Mouse (Mus musculus) WW6 (cell line): Measurements from ENCODE around the gene Pinlyp.
A peak's percentile ranks its signal among the peaks of the same experiment; 100 is the strongest.

Experiments
- DNase-seq: peaks from one replicate; pipeline ENCODE4 v3.0.0-alpha.2; 2013; ENCODE audit warnings: low read depth, low spot score

The Pinlyp gene

GRCm38 (mm10) chr7:24546068-24546614 lies at the start of gene Pinlyp, which contains the start of gene Xrcc1:
Pinlyp (minus strand) TSS chr7:24546118.
Xrcc1 (plus strand) TSS chr7:24546289.
- DNase-seq, result no peak

- no peak for DNase-seq
These were observed 49.5 kb upstream of the Pinlyp start for GRCm38 (mm10) chr7:24595464-24595863.

- DNase-seq, result no peak
These were observed 48.4 kb upstream of the Pinlyp start for GRCm38 (mm10) chr7:24594309-24594803.

- DNase-seq, result no peak
These were observed 47.8 kb upstream of the Pinlyp start for GRCm38 (mm10) chr7:24593621-24594308.

- DNase-seq, result no peak
These were observed 46.9 kb upstream of the Pinlyp start for GRCm38 (mm10) chr7:24592781-24593180.

- DNase-seq, result no peak
These were observed 46.2 kb upstream of the Pinlyp start for GRCm38 (mm10) chr7:24592163-24592562.

- DNase-seq, result no peak
These were observed 45.8 kb upstream of the Pinlyp start for GRCm38 (mm10) chr7:24591735-24592134.

GRCm38 (mm10) chr7:24588336-24588735 lies 42.4 kb upstream of the Pinlyp start:
- DNase-seq, result no peak

- no peak for DNase-seq
These were observed 41.6 kb upstream of the Pinlyp start, which contains the start of the genes Ethe1 and Zfp575 for GRCm38 (mm10) chr7:24587330-24588105. Ethe1 (plus strand) TSS chr7:24587543. Zfp575 (minus strand) TSS chr7:24587641.

- DNase-seq, result no peak
These were observed 40.9 kb upstream of the Pinlyp start for GRCm38 (mm10) chr7:24586828-24587227.

GRCm38 (mm10) chr7:24585995-24586394 lies 40.1 kb upstream of the Pinlyp start:
- DNase-seq, result no peak

- DNase-seq, result no peak
These were observed 39.0 kb upstream of the Pinlyp start for GRCm38 (mm10) chr7:24584876-24585275.

GRCm38 (mm10) chr7:24577811-24578210 lies 31.9 kb upstream of the Pinlyp start:
- DNase-seq, result no peak

GRCm38 (mm10) chr7:24574224-24574796 lies 28.4 kb upstream of the Pinlyp start:
- no peak for DNase-seq

- DNase-seq, result no peak
These were observed 26.5 kb upstream of the Pinlyp start for GRCm38 (mm10) chr7:24572455-24572854.

- DNase-seq, result no peak
These were observed 25.2 kb upstream of the Pinlyp start for GRCm38 (mm10) chr7:24571071-24571470.

- DNase-seq, result no peak
These were observed 22.6 kb upstream of the Pinlyp start for GRCm38 (mm10) chr7:24568512-24568911.

- no peak for DNase-seq
These were observed 20.3 kb upstream of the Pinlyp start for GRCm38 (mm10) chr7:24566206-24566605.

GRCm38 (mm10) chr7:24565627-24566026 lies 19.7 kb upstream of the Pinlyp start:
- no peak for DNase-seq

GRCm38 (mm10) chr7:24564607-24565265 lies 18.8 kb upstream of the Pinlyp start:
- peak; percentile 42 for DNase-seq

- DNase-seq, result no peak
These were observed 17.9 kb upstream of the Pinlyp start for GRCm38 (mm10) chr7:24563837-24564206.
